Mouse (Mus musculus) embryo, embryonic 10.5 days (tissue): Measurements from ENCODE around the gene Zbtb14.

Experiments used
- DNase-seq: peaks from one replicate; pipeline ENCODE4 v3.0.0-alpha.2; 2015; ENCODE audit warnings: low spot score

Zbtb14 gene

GRCm38 (mm10) chr17:69382511-69383100 is at the start of gene Zbtb14:
Gene Zbtb14, plus strand, starts transcription at chr17:69383050.
- peak; percentile 96 for DNase-seq

GRCm38 (mm10) chr17:69346056-69346455 is 36.8 kb upstream of the Zbtb14 start:
- no peak for DNase-seq

- peak; percentile 84 for DNase-seq
These were observed 33.8 kb upstream of the Zbtb14 start for GRCm38 (mm10) chr17:69349014-69349531.

GRCm38 (mm10) chr17:69365049-69365448 is 17.8 kb upstream of the Zbtb14 start:
- DNase-seq = peak; percentile 59

- no peak for DNase-seq
These were observed 2.0 kb upstream of the Zbtb14 start for GRCm38 (mm10) chr17:69380838-69381237.

GRCm38 (mm10) chr17:69383201-69383940 is 521 bp downstream of the Zbtb14 start:
- DNase-seq = peak; percentile 77

GRCm38 (mm10) chr17:69383941-69384665 is 1.3 kb downstream of the Zbtb14 start:
- peak; percentile 82 for DNase-seq

GRCm38 (mm10) chr17:69396147-69397033 is 13.5 kb downstream of the Zbtb14 start:
- DNase-seq = peak; percentile 13

GRCm38 (mm10) chr17:69397163-69397562 is 14.3 kb downstream of the Zbtb14 start:
- no peak for DNase-seq

- DNase-seq = no peak
These were observed 15.2 kb downstream of the Zbtb14 start for GRCm38 (mm10) chr17:69398092-69398491.

- no peak for DNase-seq
These were observed 18.3 kb downstream of the Zbtb14 start for GRCm38 (mm10) chr17:69401146-69401545.

- no peak for DNase-seq
These were observed 33.3 kb downstream of the Zbtb14 start for GRCm38 (mm10) chr17:69416163-69416562.

GRCm38 (mm10) chr17:69416920-69417661 is 34.2 kb downstream of the Zbtb14 start:
- peak; percentile 95 for DNase-seq

- no peak for DNase-seq
These were observed 35.0 kb downstream of the Zbtb14 start for GRCm38 (mm10) chr17:69417724-69418373.

- DNase-seq = peak; percentile 72
These were observed 38.7 kb downstream of the Zbtb14 start for GRCm38 (mm10) chr17:69421592-69421991.

GRCm38 (mm10) chr17:69437836-69438235 is 55.0 kb downstream of the Zbtb14 start:
- no peak for DNase-seq

- DNase-seq = no peak
These were observed 55.6 kb downstream of the Zbtb14 start for GRCm38 (mm10) chr17:69438486-69438885.

- peak; percentile 85 for DNase-seq
These were observed 56.2 kb downstream of the Zbtb14 start, which contains the start of gene Akain1 for GRCm38 (mm10) chr17:69438990-69439491. Gene Akain1, plus strand, starts transcription at chr17:69439326.

GRCm38 (mm10) chr17:69439571-69440480 is 57.0 kb downstream of the Zbtb14 start:
- DNase-seq = peak; percentile 29
